Mouse (Mus musculus): ENCODE results near the gene Htra3.

Gene Htra3

GRCm38 (mm10) chr5:35612722-35613121 is 66.9 kb downstream of the Htra3 start:
- no peak for DNase-seq (ENCODE audit: low spot score in 2 of 2)

- DNase-seq (ENCODE audit: low spot score in 2 of 2) = no peak
These were observed 67.7 kb downstream of the Htra3 start for GRCm38 (mm10) chr5:35611900-35612299.

DNA sequence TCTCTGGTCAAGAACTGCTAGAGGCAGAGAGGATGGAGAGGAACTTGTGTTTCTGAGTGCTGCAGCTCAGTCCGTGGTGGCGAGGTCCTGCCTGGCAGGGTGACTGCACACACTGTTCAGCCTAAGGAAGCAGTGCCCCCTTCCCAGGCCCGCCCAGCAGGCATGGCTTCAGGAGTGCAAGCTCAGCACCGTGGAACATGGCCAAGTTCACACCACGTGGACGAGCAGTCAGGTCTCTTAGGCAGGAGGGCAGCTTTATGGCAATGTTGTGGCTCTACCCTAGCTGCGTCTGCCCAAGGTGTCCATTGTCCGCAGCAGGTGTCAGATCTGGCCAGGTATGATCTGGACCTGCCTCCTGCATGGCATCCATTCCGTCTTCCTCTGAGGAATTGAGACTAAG is 68.4 kb downstream of the Htra3 start:
- DNase-seq (ENCODE audit: low spot score in 2 of 2) = no peak

DNA sequence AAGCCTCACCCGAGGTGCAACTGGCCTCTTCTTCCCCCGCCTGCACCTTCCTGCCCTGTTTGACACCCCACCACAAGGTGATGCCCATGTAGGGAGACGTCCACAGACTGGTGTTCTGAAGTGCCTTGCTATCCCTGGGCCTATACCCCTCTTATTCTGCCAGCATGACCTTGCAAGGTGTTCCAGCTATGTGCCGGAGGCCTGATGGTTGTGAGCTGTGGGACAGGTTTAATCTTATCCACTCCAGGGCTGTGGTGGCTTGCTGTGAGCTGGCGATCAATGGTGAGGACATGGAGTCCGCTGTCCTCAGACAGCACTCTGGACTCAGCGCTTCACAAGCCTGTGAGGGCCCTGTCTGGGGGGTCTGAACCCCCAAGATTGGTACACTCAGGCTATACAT is 69.2 kb downstream of the Htra3 start:
- DNase-seq (ENCODE audit: low spot score in 2 of 2) = no peak

GRCm38 (mm10) chr5:35609971-35610370 is 69.6 kb downstream of the Htra3 start:
- DNase-seq (ENCODE audit: low spot score in 2 of 2) = no peak

DNA sequence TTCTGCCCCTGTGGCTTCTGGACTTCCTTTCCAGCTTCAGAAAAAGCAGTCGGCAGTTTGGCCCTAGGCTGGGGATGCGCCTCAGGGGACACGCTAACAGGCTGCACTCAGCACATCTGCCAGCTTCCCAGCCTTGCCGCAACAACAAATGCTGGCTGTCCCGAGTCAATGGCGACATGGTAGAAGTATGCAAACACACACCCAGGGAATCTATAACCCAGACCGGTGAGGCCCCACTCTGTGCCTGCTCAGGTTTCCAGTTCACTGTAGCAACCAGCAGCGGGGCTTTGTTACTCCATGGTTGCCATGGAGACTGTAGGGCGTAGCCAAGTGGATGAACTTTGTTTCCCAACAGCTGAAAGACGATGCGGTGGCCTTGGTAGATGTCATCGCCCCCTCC is 70.2 kb downstream of the Htra3 start:
- no peak for DNase-seq (ENCODE audit: low spot score in 2 of 2)

- DNase-seq (ENCODE audit: low spot score in 2 of 2) = no peak
These were observed 71.0 kb downstream of the Htra3 start for GRCm38 (mm10) chr5:35608559-35608958.

GRCm38 (mm10) chr5:35607784-35608183 is 71.8 kb downstream of the Htra3 start:
- no peak for DNase-seq (ENCODE audit: low spot score in 2 of 2)

DNA sequence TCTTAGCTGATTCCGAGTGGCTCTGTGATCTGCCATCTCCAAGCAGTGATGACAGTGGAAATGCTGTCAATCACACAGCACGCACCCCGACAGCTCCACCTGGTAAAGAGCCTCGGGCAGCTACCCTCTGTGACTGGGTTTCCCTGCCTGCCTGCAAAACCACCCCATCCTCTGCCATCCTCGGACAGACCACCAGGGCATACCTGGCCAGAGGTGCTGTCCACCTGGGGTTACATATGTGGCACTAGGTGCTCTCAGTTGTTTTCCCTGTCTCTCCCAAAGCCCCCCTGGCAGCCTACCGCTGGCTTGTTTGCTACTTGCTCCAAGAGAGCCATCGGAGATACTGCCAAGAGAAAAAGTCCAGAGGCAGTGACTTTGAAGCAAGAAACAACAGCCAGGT is 72.8 kb downstream of the Htra3 start:
- DNase-seq (ENCODE audit: low spot score in 2 of 2) = no peak

DNA sequence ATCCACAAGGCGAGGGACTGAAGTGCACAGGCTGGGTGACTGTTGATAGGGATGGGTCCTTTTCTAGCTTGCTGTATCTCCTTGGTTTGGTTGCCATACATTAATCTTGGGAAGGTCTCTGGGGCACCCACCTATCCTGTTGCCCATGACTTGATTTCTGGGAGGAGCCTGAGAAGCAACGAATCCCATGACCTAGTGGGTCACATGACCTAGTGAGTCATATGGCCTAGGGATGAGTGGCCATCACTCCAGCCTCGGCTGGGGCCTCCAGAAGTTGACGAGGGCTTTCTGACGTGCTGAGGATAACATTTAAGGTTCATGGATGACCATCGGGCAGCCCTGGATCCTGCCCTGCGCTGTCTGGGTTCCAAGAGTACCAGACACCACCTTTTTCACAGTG is 74.2 kb downstream of the Htra3 start:
- DNase-seq (ENCODE audit: low spot score in 2 of 2) = no peak
